Mouse (Mus musculus): ENCODE measurements around the gene Vangl1.
"Not testable (repeated sequence)": the region's sequence is repeated elsewhere in the genome, so short reads cannot be mapped to it uniquely, and the experiment has no call there.

Gene Vangl1

GRCm38 (mm10) chr3:102203781-102204721, at the start of gene Vangl1:
Gene Vangl1, minus strand, starts transcription at chr3:102204693.
- peak; percentile 80 for DNase-seq (ENCODE audit: low spot score)

GRCm38 (mm10) chr3:102253554-102253953, 49.1 kb upstream of the Vangl1 start:
- DNase-seq (ENCODE audit: low spot score) = no peak

GRCm38 (mm10) chr3:102252927-102253326, 48.4 kb upstream of the Vangl1 start:
- DNase-seq (ENCODE audit: low spot score) = no peak

- no peak for DNase-seq (ENCODE audit: low spot score)
Observed at GRCm38 (mm10) chr3:102250873-102251272, 46.4 kb upstream of the Vangl1 start.

- DNase-seq (ENCODE audit: low spot score) = peak; percentile 79
Observed at GRCm38 (mm10) chr3:102249401-102249991, 45.0 kb upstream of the Vangl1 start.

GRCm38 (mm10) chr3:102244601-102245000, 40.1 kb upstream of the Vangl1 start:
- DNase-seq (ENCODE audit: low spot score) = no peak

GRCm38 (mm10) chr3:102242854-102243253, 38.4 kb upstream of the Vangl1 start:
- DNase-seq (ENCODE audit: low spot score) = peak; percentile 55

- no peak for DNase-seq (ENCODE audit: low spot score)
Observed at GRCm38 (mm10) chr3:102231418-102232134, 27.1 kb upstream of the Vangl1 start.

GRCm38 (mm10) chr3:102222756-102223155, 18.3 kb upstream of the Vangl1 start:
- DNase-seq (ENCODE audit: low spot score) = no peak

- DNase-seq (ENCODE audit: low spot score) = no peak
Observed at GRCm38 (mm10) chr3:102218301-102218700, 13.8 kb upstream of the Vangl1 start.

GRCm38 (mm10) chr3:102214736-102215135, 10.2 kb upstream of the Vangl1 start:
- no peak for DNase-seq (ENCODE audit: low spot score)

GRCm38 (mm10) chr3:102214299-102214698, 9.8 kb upstream of the Vangl1 start:
- DNase-seq (ENCODE audit: low spot score) = no peak

- no peak for DNase-seq (ENCODE audit: low spot score)
Observed at GRCm38 (mm10) chr3:102212896-102213295, 8.4 kb upstream of the Vangl1 start.

- no peak for DNase-seq (ENCODE audit: low spot score)
Observed at GRCm38 (mm10) chr3:102212336-102212735, 7.8 kb upstream of the Vangl1 start.

GRCm38 (mm10) chr3:102211340-102211739, 6.8 kb upstream of the Vangl1 start:
- no peak for DNase-seq (ENCODE audit: low spot score)

- no peak for DNase-seq (ENCODE audit: low spot score)
Observed at GRCm38 (mm10) chr3:102210775-102211174, 6.3 kb upstream of the Vangl1 start.

- no peak for DNase-seq (ENCODE audit: low spot score)
Observed at GRCm38 (mm10) chr3:102208861-102209260, 4.4 kb upstream of the Vangl1 start.

- DNase-seq (ENCODE audit: low spot score) = no peak
Observed at GRCm38 (mm10) chr3:102205458-102205830, 951 bp upstream of the Vangl1 start.

GRCm38 (mm10) chr3:102204734-102205457, 403 bp upstream of the Vangl1 start:
- not testable (repeated sequence) for DNase-seq (ENCODE audit: low spot score)

- DNase-seq (ENCODE audit: low spot score) = no peak
Observed at GRCm38 (mm10) chr3:102203131-102203530, 1.4 kb downstream of the Vangl1 start.

- no peak for DNase-seq (ENCODE audit: low spot score)
Observed at GRCm38 (mm10) chr3:102199991-102200390, 4.5 kb downstream of the Vangl1 start.

- no peak for DNase-seq (ENCODE audit: low spot score)
Observed at GRCm38 (mm10) chr3:102199226-102199625, 5.3 kb downstream of the Vangl1 start.

Data from embryo, embryonic 10.5 days (tissue).